Mouse (Mus musculus) embryonic fibroblast, embryonic 13.5 days (primary cell): Measurements from ENCODE around the gene Serpinf2.

ENCODE experiments used
- CTCF ChIP-seq: IDR thresholded peaks from 2 replicates; pipeline ENCODE4 v1.5.1; 2011; ENCODE audit warnings: mild to moderate bottlenecking, control low read depth, low read length, moderate library complexity, borderline replicate concordance; ENCODE audit not compliant: insufficient read depth
- POLR2A ChIP-seq: IDR thresholded peaks from 2 replicates; pipeline ENCODE4 v1.6.1; 2011; ENCODE audit warnings: low read depth, mild to moderate bottlenecking, control low read depth, low read length, moderate library complexity

DNA sequence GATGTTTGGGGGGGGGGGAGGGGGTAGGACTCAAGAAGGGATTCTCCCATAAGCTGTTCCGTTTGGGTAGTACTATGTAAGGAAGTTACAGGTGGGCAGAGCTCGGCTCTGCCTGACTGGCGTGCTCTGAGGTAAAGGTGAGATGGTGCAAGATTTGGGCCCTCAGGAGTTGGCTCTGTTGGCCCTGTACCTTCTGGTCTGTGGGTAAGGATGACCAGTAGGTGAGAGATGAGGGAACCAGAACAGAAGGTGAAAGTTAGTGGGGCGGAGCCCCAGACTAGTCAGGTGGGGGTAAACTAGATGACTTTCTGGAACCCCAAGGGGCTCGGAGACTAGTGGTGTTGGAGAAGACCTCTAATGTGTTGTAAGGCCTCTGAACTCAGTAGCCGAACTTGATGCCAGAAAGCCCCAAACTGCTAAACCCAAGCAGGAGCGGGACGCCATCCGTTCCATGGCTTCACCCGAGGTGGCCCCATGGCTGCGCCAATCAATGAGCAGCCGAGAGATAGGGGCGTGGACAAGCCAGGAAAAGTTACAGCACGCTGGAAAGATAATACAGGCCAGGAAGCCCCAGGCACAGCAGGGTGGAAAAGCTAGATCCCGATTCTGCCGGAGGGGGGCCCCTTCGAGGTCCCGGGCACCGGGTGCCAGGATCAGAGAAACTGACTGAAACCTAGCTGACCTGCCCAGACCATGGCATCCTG lies 28.3 kb upstream of the Serpinf2 start:
- peak; percentile 69 for TF ChIP-seq POLR2A
- no peak for TF ChIP-seq CTCF
